Mouse (Mus musculus): Measurements from ENCODE around the gene P4ha3. TPM values are rescaled to one million over a fixed set of nuclear protein-coding genes. Genes with fewer than 3 reads are reported as not detected.

P4ha3 gene
- polyA plus RNA-seq, 1 experiment from 2014 or later, result 4.4 TPM

GRCm38 (mm10) chr7:100274507-100274906 is 10.8 kb upstream of the P4ha3 start:
- ATAC-seq (ENCODE audit: insufficient read depth, low FRiP score), result no peak
- no peaks in the 10 kb centered on the region for H3K36me3 ChIP-seq (ENCODE audit: control insufficient read depth, insufficient read depth, low read length)
- no peak overlapping the region for H3K27ac ChIP-seq (ENCODE audit: low read length)
- 55% methylated on average over 6 of the region's 6 CpGs for WGBS
- no peak overlapping the region for H3K4me2 ChIP-seq (ENCODE audit: low read depth, low read length)
- no peaks in the 10 kb centered on the region for H3K27me3 ChIP-seq (ENCODE audit: control insufficient read depth, insufficient read depth, low read length)
- no peak overlapping the region for H3K9ac ChIP-seq (ENCODE audit: low read length)
- no peaks in the 10 kb centered on the region for H3K9me3 ChIP-seq (replicated peaks; ENCODE audit: control insufficient read depth, low read length)
- H3K4me3 ChIP-seq (replicated peaks; ENCODE audit: low read length), result no peak overlapping the region
- H3K4me1 ChIP-seq (ENCODE audit: control insufficient read depth, insufficient read depth, low read length), result no peaks in the 10 kb centered on the region

GRCm38 (mm10) chr7:100276397-100276796 is 8.9 kb upstream of the P4ha3 start:
- whole genome bisulfite sequencing, result 47% methylated on average over 2 of the region's 2 CpGs
- no peak for ATAC-seq (ENCODE audit: insufficient read depth, low FRiP score)
- Histone ChIP-seq H3K27ac (ENCODE audit: low read length) (no peak overlapping the region), H3K27me3 (ENCODE audit: control insufficient read depth, insufficient read depth, low read length) (no peaks in the 10 kb centered on the region), H3K4me3 (replicated peaks; ENCODE audit: low read length) (no peak overlapping the region), H3K4me2 (ENCODE audit: low read depth, low read length) (no peak overlapping the region), H3K36me3 (ENCODE audit: control insufficient read depth, insufficient read depth, low read length) (no peaks in the 10 kb centered on the region), H3K4me1 (ENCODE audit: control insufficient read depth, insufficient read depth, low read length) (no peaks in the 10 kb centered on the region), H3K9me3 (replicated peaks; ENCODE audit: control insufficient read depth, low read length) (no peaks in the 10 kb centered on the region), H3K9ac (ENCODE audit: low read length) (no peak overlapping the region)

GRCm38 (mm10) chr7:100279803-100280202 is 5.5 kb upstream of the P4ha3 start:
- Histone ChIP-seq H3K9ac (ENCODE audit: low read length) (no peak overlapping the region), H3K4me1 (ENCODE audit: control insufficient read depth, insufficient read depth, low read length) (no peaks in the 10 kb centered on the region), H3K27ac (ENCODE audit: low read length) (no peak overlapping the region), H3K9me3 (replicated peaks; ENCODE audit: control insufficient read depth, low read length) (no peaks in the 10 kb centered on the region), H3K4me2 (ENCODE audit: low read depth, low read length) (no peak overlapping the region), H3K4me3 (replicated peaks; ENCODE audit: low read length) (no peak overlapping the region), H3K27me3 (ENCODE audit: control insufficient read depth, insufficient read depth, low read length) (peaks cover 4% of the 10 kb centered on the region; the same call in 1 of the 2 replicates), H3K36me3 (ENCODE audit: control insufficient read depth, insufficient read depth, low read length) (no peaks in the 10 kb centered on the region)
- WGBS, result 0% methylated on average over 1 of the region's 1 CpGs
- no peak for ATAC-seq (ENCODE audit: insufficient read depth, low FRiP score)

- H3K27me3 ChIP-seq (ENCODE audit: control insufficient read depth, insufficient read depth, low read length), result peaks cover 4% of the 10 kb centered on the region; the same call in 1 of the 2 replicates
- H3K4me1 ChIP-seq (ENCODE audit: control insufficient read depth, insufficient read depth, low read length), result no peaks in the 10 kb centered on the region
- H3K36me3 ChIP-seq (ENCODE audit: control insufficient read depth, insufficient read depth, low read length), result no peaks in the 10 kb centered on the region
- no peak overlapping the region for H3K27ac ChIP-seq (ENCODE audit: low read length)
- no peak overlapping the region for H3K4me3 ChIP-seq (replicated peaks; ENCODE audit: low read length)
- H3K9ac ChIP-seq (ENCODE audit: low read length), result no peak overlapping the region
- WGBS, result 54% methylated on average over 3 of the region's 3 CpGs
- H3K4me2 ChIP-seq (ENCODE audit: low read depth, low read length), result no peak overlapping the region
- no peaks in the 10 kb centered on the region for H3K9me3 ChIP-seq (replicated peaks; ENCODE audit: control insufficient read depth, low read length)
- ATAC-seq (ENCODE audit: insufficient read depth, low FRiP score), result no peak
These were observed 3.7 kb upstream of the P4ha3 start for GRCm38 (mm10) chr7:100281596-100281995.

- 55% methylated on average over 3 of the region's 3 CpGs for WGBS
- no peak for ATAC-seq (ENCODE audit: insufficient read depth, low FRiP score)
- H3K9ac ChIP-seq (ENCODE audit: low read length), result no peak overlapping the region
- no peak overlapping the region for H3K4me3 ChIP-seq (replicated peaks; ENCODE audit: low read length)
- H3K4me2 ChIP-seq (ENCODE audit: low read depth, low read length), result no peak overlapping the region
- no peak overlapping the region for H3K27ac ChIP-seq (ENCODE audit: low read length)
- no peaks in the 10 kb centered on the region for H3K36me3 ChIP-seq (ENCODE audit: control insufficient read depth, insufficient read depth, low read length)
- H3K27me3 ChIP-seq (ENCODE audit: control insufficient read depth, insufficient read depth, low read length), result peaks cover 4% of the 10 kb centered on the region; the same call in 1 of the 2 replicates
- no peaks in the 10 kb centered on the region for H3K9me3 ChIP-seq (replicated peaks; ENCODE audit: control insufficient read depth, low read length)
- H3K4me1 ChIP-seq (ENCODE audit: control insufficient read depth, insufficient read depth, low read length), result peaks cover 7% of the 10 kb centered on the region
These were observed 2.0 kb upstream of the P4ha3 start for GRCm38 (mm10) chr7:100283298-100283697.

- peak overlapping the region; percentile 89 for H3K27ac ChIP-seq (ENCODE audit: low read length)
- WGBS, result 6% methylated on average over 7 of the region's 7 CpGs
- peaks cover 4% of the 10 kb centered on the region; the same call in 1 of the 2 replicates for H3K27me3 ChIP-seq (ENCODE audit: control insufficient read depth, insufficient read depth, low read length)
- no peaks in the 10 kb centered on the region for H3K36me3 ChIP-seq (ENCODE audit: control insufficient read depth, insufficient read depth, low read length)
- H3K4me2 ChIP-seq (ENCODE audit: low read depth, low read length), result peak overlapping the region; percentile 47
- H3K4me3 ChIP-seq (replicated peaks; ENCODE audit: low read length), result peak overlapping the region; percentile 21
- H3K4me1 ChIP-seq (ENCODE audit: control insufficient read depth, insufficient read depth, low read length), result peaks cover 17% of the 10 kb centered on the region
- H3K9me3 ChIP-seq (replicated peaks; ENCODE audit: control insufficient read depth, low read length), result 0 out of 2 replicates have a peak, but pooled peaks cover 3% of the 10 kb centered on the region
- peak overlapping the region; percentile 50 for H3K9ac ChIP-seq (ENCODE audit: low read length)
- peak; percentile 90 for ATAC-seq (ENCODE audit: insufficient read depth, low FRiP score)
These were observed 2.6 kb downstream of the P4ha3 start for GRCm38 (mm10) chr7:100287748-100288578.

- 25% methylated on average over 11 of the region's 11 CpGs for WGBS
- Histone ChIP-seq H3K9me3 (replicated peaks; ENCODE audit: control insufficient read depth, low read length) (0 out of 2 replicates have a peak, but pooled peaks cover 3% of the 10 kb centered on the region), H3K27me3 (ENCODE audit: control insufficient read depth, insufficient read depth, low read length) (peaks cover 4% of the 10 kb centered on the region; the same call in 1 of the 2 replicates), H3K4me3 (replicated peaks; ENCODE audit: low read length) (peak overlapping the region; percentile 21), H3K4me1 (ENCODE audit: control insufficient read depth, insufficient read depth, low read length) (peaks cover 17% of the 10 kb centered on the region), H3K9ac (ENCODE audit: low read length) (peak overlapping the region; percentile 50), H3K4me2 (ENCODE audit: low read depth, low read length) (peak overlapping the region; percentile 47), H3K27ac (ENCODE audit: low read length) (peak overlapping the region; percentile 89), H3K36me3 (ENCODE audit: control insufficient read depth, insufficient read depth, low read length) (no peaks in the 10 kb centered on the region)
- ATAC-seq (ENCODE audit: insufficient read depth, low FRiP score), result peak; percentile 81; the same call in 1 of the 2 replicates
These were observed 3.3 kb downstream of the P4ha3 start for GRCm38 (mm10) chr7:100288622-100289021.

- no peak overlapping the region for H3K27ac ChIP-seq (ENCODE audit: low read length)
- H3K9ac ChIP-seq (ENCODE audit: low read length), result no peak overlapping the region
- ATAC-seq (ENCODE audit: insufficient read depth, low FRiP score), result no peak
- no peak overlapping the region for H3K4me3 ChIP-seq (replicated peaks; ENCODE audit: low read length)
- H3K9me3 ChIP-seq (replicated peaks; ENCODE audit: control insufficient read depth, low read length), result 0 out of 2 replicates have a peak, but pooled peaks cover 3% of the 10 kb centered on the region
- H3K4me2 ChIP-seq (ENCODE audit: low read depth, low read length), result no peak overlapping the region
- H3K36me3 ChIP-seq (ENCODE audit: control insufficient read depth, insufficient read depth, low read length), result no peaks in the 10 kb centered on the region
- H3K27me3 ChIP-seq (ENCODE audit: control insufficient read depth, insufficient read depth, low read length), result no peaks in the 10 kb centered on the region
- H3K4me1 ChIP-seq (ENCODE audit: control insufficient read depth, insufficient read depth, low read length), result peaks cover 8% of the 10 kb centered on the region
- 79% methylated on average over 8 of the region's 8 CpGs for WGBS
These were observed 8.2 kb downstream of the P4ha3 start for GRCm38 (mm10) chr7:100293546-100293945.

GRCm38 (mm10) chr7:100295745-100296144 is 10.4 kb downstream of the P4ha3 start:
- H3K4me3 ChIP-seq (replicated peaks; ENCODE audit: low read length), result no peak overlapping the region
- H3K27me3 ChIP-seq (ENCODE audit: control insufficient read depth, insufficient read depth, low read length), result no peaks in the 10 kb centered on the region
- ATAC-seq (ENCODE audit: insufficient read depth, low FRiP score), result no peak
- H3K27ac ChIP-seq (ENCODE audit: low read length), result no peak overlapping the region
- H3K9ac ChIP-seq (ENCODE audit: low read length), result no peak overlapping the region
- 75% methylated on average over 2 of the region's 2 CpGs for WGBS
- no peak overlapping the region for H3K4me2 ChIP-seq (ENCODE audit: low read depth, low read length)
- no peaks in the 10 kb centered on the region for H3K4me1 ChIP-seq (ENCODE audit: control insufficient read depth, insufficient read depth, low read length)
- H3K9me3 ChIP-seq (replicated peaks; ENCODE audit: control insufficient read depth, low read length), result 0 out of 2 replicates have a peak, but pooled peaks cover 3% of the 10 kb centered on the region
- no peaks in the 10 kb centered on the region for H3K36me3 ChIP-seq (ENCODE audit: control insufficient read depth, insufficient read depth, low read length)

Measured in stomach, embryonic 16.5 days (tissue).